Mouse (Mus musculus) T-helper 17 cell (primary cell): Measurements from ENCODE around the gene Btbd9.

Source experiments
- in situ Hi-C, 2 experiments: fragments of 300-600 bp; cut with MboI, MseI; formaldehyde crosslinking; loops; 1 replicate in 1 of 2; 2 replicates in 1 of 2; pipeline ENCODE4 v1.15.1; 2025; ENCODE audit warnings: high pct_unique_total_duplicates in 2 of 2

The Btbd9 gene

GRCm38 (mm10) chr17:30412991-30413390 lies 163.3 kb downstream of the Btbd9 start:
- in situ Hi-C loops: loop anchor here in 1 of 2 experiments (5.0 kb wide), 1 partner anchor 101 kb away; no protein-coding TSS in a partner anchor

- in situ Hi-C loops: no loop called here
Measured at GRCm38 (mm10) chr17:30406002-30406401, 170.3 kb downstream of the Btbd9 start.

GRCm38 (mm10) chr17:30402871-30403270 lies 173.4 kb downstream of the Btbd9 start:
- in situ Hi-C loops: no loop called here

GRCm38 (mm10) chr17:30395261-30395660 lies 181.0 kb downstream of the Btbd9 start:
- in situ Hi-C loops: no loop called here

- in situ Hi-C loops: no loop called here
Measured at GRCm38 (mm10) chr17:30392031-30392430, 184.3 kb downstream of the Btbd9 start.

GRCm38 (mm10) chr17:30391220-30391619 lies 185.1 kb downstream of the Btbd9 start:
- in situ Hi-C loops: no loop called here

GRCm38 (mm10) chr17:30389686-30390085 lies 186.6 kb downstream of the Btbd9 start:
- in situ Hi-C loops: no loop called here

- in situ Hi-C loops: no loop called here
Measured at GRCm38 (mm10) chr17:30388817-30389216, 187.5 kb downstream of the Btbd9 start.

- in situ Hi-C loops: no loop called here
Measured at GRCm38 (mm10) chr17:30388391-30388790, 187.9 kb downstream of the Btbd9 start.

- in situ Hi-C loops: no loop called here
Measured at GRCm38 (mm10) chr17:30386241-30386640, 190.0 kb downstream of the Btbd9 start.

- in situ Hi-C loops: no loop called here
Measured at GRCm38 (mm10) chr17:30383649-30384048, 192.6 kb downstream of the Btbd9 start.

GRCm38 (mm10) chr17:30378221-30379010 lies 197.9 kb downstream of the Btbd9 start:
- in situ Hi-C loops: loop anchor here in 1 of 2 experiments (10.0 kb wide), 1 partner anchor 246 kb away; the partner anchor contains the start of genes Dnah8 and Glo1

GRCm38 (mm10) chr17:30377754-30378153 lies 198.5 kb downstream of the Btbd9 start:
- in situ Hi-C loops: loop anchor here in 1 of 2 experiments (10.0 kb wide), 1 partner anchor 247 kb away; the partner anchor contains the start of genes Dnah8 and Glo1

GRCm38 (mm10) chr17:30375107-30375506 lies 201.2 kb downstream of the Btbd9 start:
- in situ Hi-C loops: loop anchor here in 1 of 2 experiments (10.0 kb wide), 1 partner anchor 250 kb away; the partner anchor contains the start of genes Dnah8 and Glo1

- in situ Hi-C loops: no loop called here
Measured at GRCm38 (mm10) chr17:30368559-30368958, 207.7 kb downstream of the Btbd9 start.

- in situ Hi-C loops: no loop called here
Measured at GRCm38 (mm10) chr17:30364701-30365100, 211.6 kb downstream of the Btbd9 start.

GRCm38 (mm10) chr17:30363365-30363764 lies 212.9 kb downstream of the Btbd9 start:
- in situ Hi-C loops: no loop called here

- in situ Hi-C loops: no loop called here
Measured at GRCm38 (mm10) chr17:30360654-30361053, 215.6 kb downstream of the Btbd9 start.

- in situ Hi-C loops: no loop called here
Measured at GRCm38 (mm10) chr17:30359392-30359791, 216.9 kb downstream of the Btbd9 start.

GRCm38 (mm10) chr17:30355431-30355830 lies 220.9 kb downstream of the Btbd9 start:
- in situ Hi-C loops: no loop called here

- in situ Hi-C loops: no loop called here
Measured at GRCm38 (mm10) chr17:30354381-30354780, 221.9 kb downstream of the Btbd9 start.

GRCm38 (mm10) chr17:30348031-30348430 lies 228.3 kb downstream of the Btbd9 start:
- in situ Hi-C loops: no loop called here

GRCm38 (mm10) chr17:30347101-30347613 lies 229.1 kb downstream of the Btbd9 start:
- in situ Hi-C loops: no loop called here
